Mouse (Mus musculus) myocyte (in vitro differentiated cells): ENCODE measurements around the gene Ldlrad3.

Experiments used
- CEBPB ChIP-seq: IDR thresholded peaks from 2 replicates; pipeline ENCODE4 v1.6.1; 2011; ENCODE audit warnings: mild to moderate bottlenecking, moderate library complexity; ENCODE audit not compliant: poor library complexity, insufficient read depth, severe bottlenecking
- E2F4 ChIP-seq: IDR thresholded peaks from one replicate; pipeline ENCODE4 v1.6.1; 2011; ENCODE audit warnings: mild to moderate bottlenecking, control low read depth, moderate library complexity; ENCODE audit not compliant: insufficient read depth
- MAX ChIP-seq: IDR thresholded peaks from one replicate; pipeline ENCODE4 v1.6.1; 2011; ENCODE audit warnings: low read depth, mild to moderate bottlenecking, control low read depth
- MYOD1 ChIP-seq, 3 experiments: IDR thresholded peaks; one replicate each; pipeline ENCODE4 v1.6.1; 2011; ENCODE audit warnings: control low read depth in 2 of 3, low read depth in 2 of 3, mild to moderate bottlenecking in 2 of 3, moderate library complexity in 1 of 3; ENCODE audit not compliant: insufficient read length in 2 of 3, control insufficient read depth in 1 of 3
- MYOG ChIP-seq, 3 experiments: IDR thresholded peaks; one replicate each; pipeline ENCODE4 v1.6.1; 2011; ENCODE audit warnings: control low read depth in 2 of 3, low read depth in 2 of 3, mild to moderate bottlenecking in 2 of 3; ENCODE audit not compliant: insufficient read length in 2 of 3, control insufficient read depth in 1 of 3, insufficient read depth in 1 of 3
- POLR2A ChIP-seq: IDR thresholded peaks from one replicate; pipeline ENCODE4 v1.6.1; 2011; ENCODE audit warnings: low read depth, mild to moderate bottlenecking, control low read depth, moderate library complexity; ENCODE audit not compliant: insufficient read length
- POLR2AphosphoS2 ChIP-seq: IDR thresholded peaks from one replicate; pipeline ENCODE4 v1.6.1; 2011; ENCODE audit warnings: low read depth, control low read depth; ENCODE audit not compliant: insufficient read length
- REST ChIP-seq: IDR thresholded peaks from one replicate; pipeline ENCODE4 v1.6.1; 2011; ENCODE audit warnings: mild to moderate bottlenecking, control low read depth, moderate library complexity; ENCODE audit not compliant: insufficient read depth, insufficient read length
- SRF ChIP-seq: IDR thresholded peaks from one replicate; pipeline ENCODE4 v1.6.1; 2011; ENCODE audit warnings: low read depth; ENCODE audit not compliant: control insufficient read depth, insufficient read length
- TCF12 ChIP-seq: IDR thresholded peaks from one replicate; pipeline ENCODE4 v1.6.1; 2011; ENCODE audit warnings: mild to moderate bottlenecking, control low read depth; ENCODE audit not compliant: poor library complexity, insufficient read depth, severe bottlenecking
- TCF3 ChIP-seq: IDR thresholded peaks from one replicate; pipeline ENCODE4 v1.6.1; 2011; ENCODE audit warnings: low read depth, control low read depth; ENCODE audit not compliant: insufficient read length
- USF1 ChIP-seq: IDR thresholded peaks from one replicate; pipeline ENCODE4 v1.6.1; 2011; ENCODE audit warnings: low read depth, mild to moderate bottlenecking, control low read depth, moderate library complexity

GRCm38 (mm10) chr2:102020546-102020945, 165.6 kb downstream of the Ldlrad3 start:
- TF ChIP-seq POLR2A: no peak
- no peak for TF ChIP-seq MAX
- no peak for TF ChIP-seq USF1
- no peak for TF ChIP-seq TCF12
- TF ChIP-seq TCF3: no peak
- no peak for TF ChIP-seq CEBPB
- TF ChIP-seq POLR2AphosphoS2: no peak
- TF ChIP-seq SRF: no peak
- TF ChIP-seq E2F4: no peak
- TF ChIP-seq MYOG (IDR thresholded peaks at IDR 0.05; ENCODE audit: control insufficient read depth in 1 of 3, insufficient read depth in 1 of 3, insufficient read length in 2 of 3, low read depth in 2 of 3): no peak
- TF ChIP-seq MYOD1 (IDR thresholded peaks at IDR 0.05; ENCODE audit: control insufficient read depth in 1 of 3, insufficient read length in 2 of 3, low read depth in 2 of 3): no peak
- no peak for TF ChIP-seq REST
